Mouse (Mus musculus) layer of hippocampus, postnatal 36 days (tissue): ENCODE data around the gene Zan. TPM values are rescaled to one million over a fixed set of nuclear protein-coding genes. Genes with fewer than 3 reads are reported as not detected.

Experiments
- DNase-seq, 2 experiments: peaks; one replicate each; pipeline ENCODE4 v3.0.0; 2022
- total RNA-seq, 2 experiments: library from RNA; stranded (reverse); gene quantifications; 2 replicates each; pipeline ENCODE4 v1.2.3; 2021

Zan gene
- under 1 TPM; 0.10 to 0.13 TPM for total RNA-seq

GRCm38 (mm10) chr5:137476964-137477363, at the start of gene Zan:
TSS of gene Zan (minus strand) at chr5:137477064.
- DNase-seq, result no peak

- peak; percentile 43 to 56 for DNase-seq
These were observed 49.5 kb upstream of the Zan start for GRCm38 (mm10) chr5:137526192-137526936.

- no peak for DNase-seq
These were observed 48.6 kb upstream of the Zan start for GRCm38 (mm10) chr5:137525511-137525910.

GRCm38 (mm10) chr5:137524671-137525070, 47.8 kb upstream of the Zan start:
- no peak for DNase-seq

GRCm38 (mm10) chr5:137524251-137524515, 47.3 kb upstream of the Zan start:
- DNase-seq, result no peak

GRCm38 (mm10) chr5:137523396-137524250, 46.8 kb upstream of the Zan start:
- no peak for DNase-seq

GRCm38 (mm10) chr5:137522711-137523110, 45.8 kb upstream of the Zan start:
- DNase-seq, result no peak

GRCm38 (mm10) chr5:137521861-137522260, 45.0 kb upstream of the Zan start:
- DNase-seq, result no peak

GRCm38 (mm10) chr5:137519691-137520550, 43.1 kb upstream of the Zan start:
- no peak for DNase-seq

GRCm38 (mm10) chr5:137518436-137518835, 41.6 kb upstream of the Zan start, which contains the start of gene Gigyf1:
TSS of gene Gigyf1 (plus strand) at chr5:137518548.
- no peak for DNase-seq

- no peak for DNase-seq
These were observed 37.9 kb upstream of the Zan start for GRCm38 (mm10) chr5:137514811-137515210.

- DNase-seq, result no peak
These were observed 37.3 kb upstream of the Zan start for GRCm38 (mm10) chr5:137513951-137514721.

- no peak for DNase-seq
These were observed 36.3 kb upstream of the Zan start for GRCm38 (mm10) chr5:137512847-137513794.

GRCm38 (mm10) chr5:137511706-137512105, 34.8 kb upstream of the Zan start:
- no peak for DNase-seq

- DNase-seq, result no peak
These were observed 33.9 kb upstream of the Zan start for GRCm38 (mm10) chr5:137510573-137511390.

GRCm38 (mm10) chr5:137510014-137510501, 33.2 kb upstream of the Zan start:
- peak; percentile 76 to 82 for DNase-seq

- DNase-seq, result no peak
These were observed 27.2 kb upstream of the Zan start for GRCm38 (mm10) chr5:137504041-137504440.

GRCm38 (mm10) chr5:137502667-137503110, 25.8 kb upstream of the Zan start:
- no peak for DNase-seq
